Mouse (Mus musculus) erythroblast, embryonic 14.5 days (primary cell): Measurements from ENCODE around the gene Syngr1.

Experiments
- GATA1 ChIP-seq: IDR thresholded peaks from 2 replicates; pipeline ENCODE4 v1.6.1; 2012; ENCODE audit warnings: low read length, inconsistent platforms, mixed read lengths
- TAL1 ChIP-seq: IDR thresholded peaks from 3 replicates; pipeline ENCODE4 v1.6.1; 2012; ENCODE audit warnings: low read length, inconsistent platforms, mixed read lengths

DNA sequence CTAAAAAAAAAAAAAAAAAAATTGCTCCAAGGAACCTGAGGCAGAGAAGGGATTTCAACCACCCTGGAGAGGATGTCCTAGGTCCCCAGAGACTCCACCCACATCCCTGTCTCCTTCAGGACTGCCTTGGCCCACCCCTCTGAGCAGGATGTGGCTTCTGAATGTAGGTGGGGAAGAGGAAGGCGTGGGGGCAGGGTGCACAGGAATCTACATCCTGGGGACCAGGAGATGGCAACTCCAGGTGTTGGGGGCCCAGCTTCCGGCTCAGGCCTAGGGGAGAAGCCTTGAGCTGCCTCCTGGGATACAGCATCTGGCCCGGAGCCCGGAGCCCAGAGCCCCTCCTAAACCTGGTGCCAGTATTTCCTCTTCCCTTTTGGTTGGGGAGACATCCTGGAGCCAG, 41.0 kb upstream of the Syngr1 start:
- TF ChIP-seq TAL1 (no peak), GATA1 (no peak)
